Mouse (Mus musculus) testis, adult 2 months (tissue): Measurements from ENCODE around the gene Dgke. TPM values are rescaled to one million over a fixed set of nuclear protein-coding genes. Genes with fewer than 3 reads are reported as not detected.
"Not testable (repeated sequence)": the region's sequence is repeated elsewhere in the genome, so short reads cannot be mapped to it uniquely, and the experiment has no call there.

ENCODE experiments used
- H3K27ac ChIP-seq: fragments of 200-500 bp; 2 replicates; pipeline ENCODE4 v1.5.1; 2012; ENCODE audit warnings: low read depth, low read length; ENCODE audit not compliant: control insufficient read depth, insufficient read depth
- H3K27me3 ChIP-seq: fragments of 200-500 bp; 2 replicates; pipeline ENCODE4 v1.6.1; 2012; ENCODE audit warnings: mild to moderate bottlenecking, low read length, moderate library complexity; ENCODE audit not compliant: control insufficient read depth, insufficient read depth
- H3K36me3 ChIP-seq: fragments of 200-500 bp; 2 replicates; pipeline ENCODE4 v1.6.1; 2012; ENCODE audit warnings: mild to moderate bottlenecking, low read length; ENCODE audit not compliant: control insufficient read depth, insufficient read depth
- H3K4me1 ChIP-seq: fragments of 200-500 bp; 2 replicates; pipeline ENCODE4 v1.6.1; 2012; ENCODE audit warnings: low read length; ENCODE audit not compliant: control insufficient read depth, insufficient read depth
- H3K4me3 ChIP-seq: fragments of 200-500 bp; 2 replicates; pipeline ENCODE4 v1.5.1; 2012; ENCODE audit warnings: low read depth, mild to moderate bottlenecking, low read length, moderate library complexity, mixed read lengths; ENCODE audit not compliant: control insufficient read depth
- CTCF ChIP-seq: fragments of 200-500 bp; IDR thresholded peaks from 2 replicates; pipeline ENCODE4 v1.5.1; 2012; ENCODE audit warnings: low read depth, mild to moderate bottlenecking, inconsistent platforms, low read length, moderate library complexity; ENCODE audit not compliant: control insufficient read depth, insufficient read depth, insufficient replicate concordance
- POLR2A ChIP-seq: fragments of 200-500 bp; IDR thresholded peaks from 2 replicates; pipeline ENCODE4 v1.6.1; 2012; ENCODE audit warnings: low read depth, mild to moderate bottlenecking, inconsistent platforms, low read length, moderate library complexity; ENCODE audit not compliant: control insufficient read depth
- polyA plus RNA-seq: library from polyadenylated mRNA; depleted of rRNA; stranded (reverse); fragments of >200 nt; gene quantifications from 2 replicates; pipeline ENCODE4 v1.2.3, GENCODE M21; 2012

Dgke gene
- polyA plus RNA-seq, 1 experiment = 4.0 TPM

DNA sequence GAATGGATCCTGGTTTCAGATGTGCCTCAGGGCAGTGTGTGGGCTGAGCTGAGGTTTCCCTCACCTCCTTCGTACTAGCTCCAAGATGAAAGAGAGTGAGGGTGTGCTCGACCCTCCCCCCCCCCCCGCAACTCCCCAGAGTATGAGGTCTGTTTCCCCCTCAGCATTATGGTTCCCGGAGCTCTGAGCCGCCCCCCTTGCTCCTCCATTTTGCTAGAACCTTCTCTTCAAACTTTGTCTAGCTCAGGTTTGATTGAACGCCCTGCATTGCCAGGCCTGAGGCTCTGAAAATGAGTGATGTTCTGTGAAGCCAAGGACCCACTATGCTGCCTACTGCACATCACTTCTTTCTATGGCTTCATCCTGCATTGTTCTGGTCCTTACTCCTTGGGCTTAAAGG, 32.3 kb upstream of the Dgke start:
- Histone ChIP-seq H3K27ac (no peak overlapping the region), H3K27me3 (no peaks in the 10 kb centered on the region), H3K4me1 (peaks cover 7% of the 10 kb centered on the region), H3K36me3 (no peaks in the 10 kb centered on the region), H3K4me3 (no peak overlapping the region)
- TF ChIP-seq CTCF (no peak), POLR2A (no peak)

DNA sequence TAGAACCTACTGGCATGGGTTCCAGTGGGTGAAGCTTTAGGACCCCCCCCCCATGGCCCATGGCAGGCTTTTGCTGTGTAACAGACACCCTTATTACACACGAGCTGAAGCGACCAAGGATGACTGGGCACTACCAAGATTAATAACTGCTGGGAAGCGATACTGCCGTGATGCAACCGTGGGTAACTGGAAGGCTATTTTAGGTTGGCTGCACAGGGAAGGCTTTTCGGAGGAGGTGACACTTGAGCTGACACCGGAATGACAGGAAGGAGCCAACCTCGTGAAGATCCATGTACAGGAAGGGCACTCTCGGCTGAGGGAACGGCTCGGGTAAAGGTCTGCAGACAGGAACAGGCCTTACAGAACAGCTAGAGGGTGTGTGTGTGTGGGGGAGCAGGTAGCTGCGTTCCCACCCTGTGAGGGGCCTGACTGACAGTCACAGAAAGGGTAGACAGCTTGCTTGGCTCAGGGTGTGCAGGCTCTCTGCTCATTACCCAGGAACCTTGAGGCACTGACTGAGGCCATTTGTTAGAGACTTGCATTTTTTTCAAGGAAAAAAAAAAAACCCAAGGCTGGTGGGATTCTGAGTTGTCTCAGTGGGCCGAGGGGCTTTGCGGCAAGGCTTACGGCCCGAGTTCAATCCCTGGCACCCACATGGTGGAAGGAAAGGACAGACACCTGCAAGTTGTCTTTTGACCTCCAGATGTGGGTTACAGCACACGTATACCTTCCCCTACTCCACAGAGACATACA, 31.6 kb upstream of the Dgke start:
- Histone ChIP-seq H3K27ac (no peak overlapping the region), H3K4me1 (peaks cover 7% of the 10 kb centered on the region), H3K27me3 (no peaks in the 10 kb centered on the region), H3K4me3 (no peak overlapping the region), H3K36me3 (no peaks in the 10 kb centered on the region)
- TF ChIP-seq CTCF (no peak), POLR2A (no peak)

DNA sequence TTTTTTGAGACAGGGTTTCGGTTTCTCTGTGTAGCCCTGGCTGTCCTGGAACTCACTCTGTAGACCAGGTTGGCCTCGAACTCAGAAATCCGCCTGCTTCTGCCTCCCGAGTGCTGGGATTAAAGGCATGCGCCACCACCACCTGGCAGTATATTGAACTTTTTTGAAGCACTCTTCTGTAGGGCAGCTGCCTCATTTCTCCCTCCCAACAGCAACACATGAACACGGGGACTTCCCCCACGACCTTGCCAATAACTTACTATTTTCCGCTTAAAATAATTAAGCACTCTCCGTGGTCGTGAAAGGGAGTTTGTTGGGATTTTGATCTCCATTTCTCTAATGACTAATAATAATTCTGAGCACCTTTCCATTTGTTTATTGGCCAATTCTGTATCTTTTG, 30.6 kb upstream of the Dgke start:
- H3K27ac ChIP-seq, H3K27me3 ChIP-seq, H3K36me3 ChIP-seq, H3K4me3 ChIP-seq, H3K4me1 ChIP-seq: not testable (repeated sequence)

DNA sequence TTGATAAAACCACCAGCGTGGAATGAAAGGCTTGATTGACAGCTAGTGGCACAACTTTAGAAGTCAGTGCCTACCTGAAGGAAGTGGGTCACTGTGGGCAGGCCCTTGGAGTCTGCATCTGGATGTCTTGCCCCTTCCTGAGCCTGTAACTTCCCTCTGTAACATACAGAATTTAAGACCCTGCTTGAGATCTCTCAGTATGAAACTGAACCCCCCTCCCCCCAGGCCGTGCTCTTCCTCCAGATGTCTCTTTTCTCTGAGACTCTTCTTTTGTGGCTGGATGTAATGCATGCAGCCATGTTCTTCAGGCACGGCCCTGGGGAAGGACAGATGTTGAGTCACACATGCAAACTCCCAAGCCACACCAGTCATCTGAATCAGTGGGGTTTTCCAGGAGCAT, 28.7 kb upstream of the Dgke start:
- TF ChIP-seq POLR2A = no peak
- TF ChIP-seq CTCF = no peak
- Histone ChIP-seq H3K27me3 (no peaks in the 10 kb centered on the region), H3K4me1 (peaks cover under 1% of the 10 kb centered on the region), H3K27ac (no peak overlapping the region), H3K4me3 (no peak overlapping the region), H3K36me3 (no peaks in the 10 kb centered on the region)

DNA sequence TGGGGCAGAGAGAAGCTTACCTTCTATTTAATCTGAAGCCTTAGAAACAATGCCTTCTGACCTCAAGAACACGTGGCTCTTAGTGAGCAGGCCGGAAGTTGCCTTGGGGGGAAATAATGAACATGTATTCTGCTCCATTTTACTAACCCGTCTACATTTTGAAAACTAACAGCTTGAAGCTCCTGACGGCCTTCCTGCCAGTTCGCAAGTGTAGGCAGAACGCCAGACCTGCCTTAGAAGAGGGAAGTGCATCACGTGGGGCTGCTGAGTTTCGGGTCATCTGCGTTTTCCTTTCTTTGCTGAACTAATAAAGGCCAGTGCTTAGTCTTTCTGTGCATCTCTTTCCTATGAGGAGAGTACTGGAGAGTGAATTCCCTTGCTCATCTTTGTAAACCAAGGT, 26.1 kb upstream of the Dgke start:
- no peak overlapping the region for H3K27ac ChIP-seq
- H3K36me3 ChIP-seq = no peaks in the 10 kb centered on the region
- H3K4me3 ChIP-seq = no peak overlapping the region
- H3K27me3 ChIP-seq = no peaks in the 10 kb centered on the region
- TF ChIP-seq CTCF (no peak), POLR2A (no peak)
- H3K4me1 ChIP-seq = no peaks in the 10 kb centered on the region

DNA sequence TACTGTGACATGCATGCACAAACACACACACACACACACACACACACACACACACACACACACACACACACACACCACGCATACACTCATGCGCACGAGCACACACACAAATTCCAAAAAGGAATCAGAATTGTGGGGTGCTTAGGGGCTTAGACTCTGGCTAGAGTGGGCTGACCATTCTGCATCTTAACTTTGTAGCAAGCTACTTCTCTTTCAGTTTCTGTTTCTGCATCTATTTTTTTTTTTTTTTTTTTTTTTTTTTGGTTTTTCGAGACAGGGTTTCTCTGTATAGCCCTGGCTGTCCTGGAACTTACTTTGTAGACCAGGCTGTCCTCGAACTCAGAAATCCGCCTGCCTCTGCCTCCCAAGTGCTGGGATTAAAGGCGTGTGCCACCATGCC, 23.7 kb upstream of the Dgke start:
- not testable (repeated sequence) for H3K27ac ChIP-seq, H3K4me1 ChIP-seq, H3K27me3 ChIP-seq, H3K36me3 ChIP-seq, H3K4me3 ChIP-seq

DNA sequence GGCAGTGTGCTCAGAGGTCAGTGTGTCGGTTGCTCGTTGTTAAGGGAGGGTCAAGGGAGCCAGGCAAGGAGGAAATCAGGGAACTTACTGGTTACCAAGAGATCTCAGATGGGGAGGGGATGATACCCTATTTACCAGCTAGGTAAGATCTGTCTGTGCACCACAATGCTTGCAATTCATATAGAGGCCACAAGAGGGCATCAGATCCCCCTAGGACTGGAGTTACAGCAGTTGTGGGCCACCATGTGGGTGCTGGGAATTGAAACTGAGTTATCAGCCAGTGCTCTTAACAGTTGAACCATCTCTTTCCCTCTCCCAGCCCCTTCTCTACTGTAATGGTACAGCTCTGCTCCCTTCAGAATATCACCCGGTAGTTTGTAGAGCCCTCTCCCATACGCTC, 22.1 kb upstream of the Dgke start:
- Histone ChIP-seq H3K4me3 (no peak overlapping the region), H3K4me1 (no peaks in the 10 kb centered on the region), H3K27ac (no peak overlapping the region), H3K27me3 (no peaks in the 10 kb centered on the region), H3K36me3 (no peaks in the 10 kb centered on the region)
- no peak for TF ChIP-seq POLR2A
- peak; percentile 42; the same call in 1 of the 2 replicates for TF ChIP-seq CTCF

DNA sequence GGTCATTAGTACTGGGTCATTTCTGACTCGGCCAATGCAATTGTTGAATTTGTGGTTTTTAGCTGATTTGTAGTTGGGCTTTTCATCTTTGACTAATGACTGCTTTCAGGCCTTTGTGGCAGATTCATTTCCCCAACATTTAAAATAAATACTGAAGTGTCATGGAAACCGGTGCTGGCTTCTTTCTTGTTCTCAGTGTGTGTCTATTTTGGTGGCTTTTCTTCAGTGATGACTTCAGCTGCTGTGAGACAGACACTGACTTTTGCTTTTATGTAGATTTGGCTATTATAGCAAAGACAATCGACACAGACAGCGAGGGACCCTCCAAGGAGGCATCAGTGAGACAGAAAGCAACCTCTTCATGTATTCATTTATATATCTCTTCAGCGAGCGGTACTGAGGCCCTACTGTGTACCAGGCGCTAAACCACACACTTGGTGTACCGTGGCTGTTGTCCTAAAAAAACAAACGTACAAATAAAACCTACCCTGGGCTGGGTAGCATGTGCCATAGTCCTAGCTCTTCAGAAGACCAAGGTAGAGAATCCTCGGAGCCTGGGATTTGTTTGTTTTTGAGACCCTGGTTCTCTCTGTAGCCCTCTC, 19.7 kb upstream of the Dgke start:
- no peaks in the 10 kb centered on the region for H3K27me3 ChIP-seq
- TF ChIP-seq CTCF (no peak), POLR2A (no peak)
- no peak overlapping the region for H3K4me3 ChIP-seq
- H3K27ac ChIP-seq = no peak overlapping the region
- H3K36me3 ChIP-seq = no peaks in the 10 kb centered on the region
- no peaks in the 10 kb centered on the region for H3K4me1 ChIP-seq
